Mouse (Mus musculus): Measurements from ENCODE around the gene Depdc1b. TPM values are rescaled to one million over a fixed set of nuclear protein-coding genes. Genes with fewer than 3 reads are reported as not detected.

Gene Depdc1b
- total RNA-seq, 1 experiment: 18.2 TPM

DNA sequence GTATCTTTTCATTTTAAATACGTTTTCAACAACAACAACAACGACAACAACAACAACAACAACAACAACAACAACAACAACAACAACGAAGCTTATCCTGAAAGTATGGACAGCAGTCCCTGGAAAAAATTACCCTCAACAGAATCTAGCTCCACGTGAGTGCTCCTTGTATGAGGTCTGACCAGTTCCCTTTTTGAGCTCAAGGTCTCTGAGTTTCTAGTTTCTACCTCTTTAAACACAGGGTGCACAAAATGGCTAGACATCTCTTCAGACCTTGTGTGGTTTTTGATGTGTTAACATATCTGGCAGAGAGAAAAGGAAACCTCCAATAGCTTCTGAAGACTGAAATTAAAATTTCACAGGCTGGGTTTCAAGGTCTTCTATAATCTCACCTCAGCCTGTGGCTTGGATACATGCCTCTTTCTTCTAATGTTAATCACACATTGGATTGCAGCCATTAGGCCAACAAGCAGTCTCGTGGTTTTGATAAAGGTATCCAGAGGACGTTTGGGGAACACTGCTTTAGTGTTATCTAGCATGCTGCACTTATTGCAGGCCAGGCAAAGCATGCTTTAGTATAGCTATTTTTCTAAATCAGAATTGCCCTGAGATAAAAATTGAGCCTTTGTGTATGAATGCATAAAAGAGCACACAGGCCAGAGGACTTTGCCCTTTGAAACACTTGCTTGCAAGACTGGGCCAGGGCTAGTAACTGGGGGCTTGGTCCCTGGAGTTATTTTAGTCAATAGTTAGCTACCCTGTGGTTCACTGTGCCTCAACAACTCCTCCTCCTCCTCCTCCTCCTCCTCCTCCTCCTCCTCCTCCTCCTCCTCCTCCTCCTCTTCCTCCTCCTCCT lies 137.2 kb downstream of the Depdc1b start:
- no peak for DNase-seq (ENCODE audit: low read depth, low spot score)
- in situ Hi-C loops (cut with MboI; ENCODE audit: low sequenced_read_pairs in 2 of 2, unreplicated experiment in 2 of 2): no loop called here
- Histone ChIP-seq H3K9ac (ENCODE audit: insufficient read depth, low read depth, low read length, poor library complexity, severe bottlenecking) (no peak overlapping the region), H3K36me3 (ENCODE audit: control insufficient read depth, insufficient read depth, low read length, poor library complexity, severe bottlenecking) (no peaks in the 10 kb centered on the region), H3K4me1 (ENCODE audit: control insufficient read depth in 2 of 2, insufficient read depth in 2 of 2, low read length in 2 of 2, poor library complexity in 1 of 2) (no peaks in the 10 kb centered on the region), H3K27ac (ENCODE audit: insufficient read depth, low read depth, low read length, poor library complexity, severe bottlenecking) (no peak overlapping the region), H3K4me3 (ENCODE audit: insufficient read depth in 1 of 2, low read depth in 1 of 2, low read length in 2 of 2, poor library complexity in 1 of 2, severe bottlenecking in 1 of 2) (no peak overlapping the region), H3K9me3 (ENCODE audit: control insufficient read depth, insufficient read depth, low read depth, low read length) (no peaks in the 10 kb centered on the region)
- TF ChIP-seq CHD2 (IDR thresholded peaks at IDR 0.05; ENCODE audit: low read depth, low read length) (no peak), MAFK (IDR thresholded peaks at IDR 0.05; ENCODE audit: insufficient read depth, low read depth, low read length) (no peak), ZC3H11A (IDR thresholded peaks at IDR 0.05; ENCODE audit: borderline replicate concordance, low read depth, low read length) (no peak)

Other genes starting within 250 kb of the Depdc1b start
- 31.6 and 41.1 TPM in 2 replicates for gene Ndufaf2, start 157.7 kb upstream of the Depdc1b start, total RNA-seq (2012; rRNA removed)
- gene Ercc8, start 157.6 kb upstream of the Depdc1b start, total RNA-seq (2012; rRNA removed): 17.3 and 18.3 TPM in 2 replicates
- gene Elovl7, start 101.9 kb upstream of the Depdc1b start, total RNA-seq (2012; rRNA removed): 1.4 and 2.2 TPM in 2 replicates
- 10.4 and 12.2 TPM in 2 replicates for gene Pde4d, start 133.6 kb downstream of the Depdc1b start, total RNA-seq (2012; rRNA removed)

Measured in ES-E14 (cell line).